Mouse (Mus musculus): ENCODE measurements around the gene Tmem131l. TPM values are rescaled to one million over a fixed set of nuclear protein-coding genes. Genes with fewer than 3 reads are reported as not detected.

The Tmem131l gene
- 119 and 196 TPM in 2 replicates for polyA plus RNA-seq (2012; ENCODE audit: low replicate concordance)

GRCm38 (mm10) chr3:84039646-84040475, at the start of gene Tmem131l:
Gene Tmem131l, minus strand, starts transcription at chr3:84040175.

Other genes with a start within 250 kb of the Tmem131l start
- gene Tlr2, start 198.4 kb downstream of the Tmem131l start, polyA plus RNA-seq (2012; ENCODE audit: low replicate concordance), result 1.6 and 1.7 TPM in 2 replicates
- gene Mnd1, start 115.6 kb upstream of the Tmem131l start, polyA plus RNA-seq (2012; ENCODE audit: low replicate concordance), result 0.49 and 0.65 TPM in 2 replicates
- not detected in 2 replicates for gene Gm6525, start 133.9 kb upstream of the Tmem131l start, polyA plus RNA-seq (2012; ENCODE audit: low replicate concordance)